Mouse (Mus musculus) lung, embryonic 15.5 days (tissue): ENCODE measurements around the gene Art4. TPM values are rescaled to one million over a fixed set of nuclear protein-coding genes. Genes with fewer than 3 reads are reported as not detected.

ENCODE experiments used
- ATAC-seq: fragments of 200-750 bp; cut with Nextera tagmentation; 2 replicates; pipeline ENCODE4 v1.8.0; 2017; ENCODE audit warnings: moderate number of reproducible peaks, borderline replicate concordance; ENCODE audit not compliant: low FRiP score, low TSS enrichment; ENCODE audit errors: extremely low read depth
- H3K27ac ChIP-seq: fragments of 300-500 bp; sonication (generic); 2 replicates; pipeline ENCODE4 v1.5.1; 2015; ENCODE audit warnings: moderate library complexity, mild to moderate bottlenecking, inconsistent platforms
- H3K27me3 ChIP-seq: fragments of 300-500 bp; sonication (generic); 2 replicates; pipeline ENCODE4 v1.6.1; 2015; ENCODE audit warnings: inconsistent platforms
- H3K36me3 ChIP-seq: fragments of 300-500 bp; sonication (generic); 2 replicates; pipeline ENCODE4 v1.6.1; 2015; ENCODE audit warnings: inconsistent platforms
- H3K4me1 ChIP-seq: fragments of 300-500 bp; sonication (generic); 2 replicates; pipeline ENCODE4 v1.6.1; 2015; ENCODE audit warnings: inconsistent platforms
- H3K4me2 ChIP-seq: fragments of 300-500 bp; sonication (generic); 2 replicates; pipeline ENCODE4 v1.6.1; 2015; ENCODE audit warnings: inconsistent platforms, mild to moderate bottlenecking, moderate library complexity
- H3K4me3 ChIP-seq: fragments of 300-500 bp; sonication (generic); 2 replicates; pipeline ENCODE4 v1.5.1; 2015; ENCODE audit warnings: mild to moderate bottlenecking, inconsistent platforms
- H3K9ac ChIP-seq: fragments of 300-500 bp; sonication (generic); 2 replicates; pipeline ENCODE4 v1.6.1; 2015; ENCODE audit warnings: inconsistent platforms
- H3K9me3 ChIP-seq: fragments of 300-500 bp; sonication (generic); 2 replicates; pipeline ENCODE4 v1.6.1; 2016; ENCODE audit warnings: inconsistent platforms
- WGBS: fragments of 180-500 bp; shearing (Covaris S2); methylation state at CpG from one replicate; pipeline ENCODE4 v1.1.7; 2015; 5-methylcytosine and 5-hydroxymethylcytosine counted together
- polyA plus RNA-seq: library from polyadenylated mRNA; unstranded; fragments of >200 nt; fragmentation: Nextera tagmentation; extraction: Ambion mirVana; gene quantifications from 2 replicates; pipeline ENCODE4 v1.2.1, GENCODE M21; 2015

The Art4 gene
- polyA plus RNA-seq, result 6.6 and 7.1 TPM in 2 replicates

DNA sequence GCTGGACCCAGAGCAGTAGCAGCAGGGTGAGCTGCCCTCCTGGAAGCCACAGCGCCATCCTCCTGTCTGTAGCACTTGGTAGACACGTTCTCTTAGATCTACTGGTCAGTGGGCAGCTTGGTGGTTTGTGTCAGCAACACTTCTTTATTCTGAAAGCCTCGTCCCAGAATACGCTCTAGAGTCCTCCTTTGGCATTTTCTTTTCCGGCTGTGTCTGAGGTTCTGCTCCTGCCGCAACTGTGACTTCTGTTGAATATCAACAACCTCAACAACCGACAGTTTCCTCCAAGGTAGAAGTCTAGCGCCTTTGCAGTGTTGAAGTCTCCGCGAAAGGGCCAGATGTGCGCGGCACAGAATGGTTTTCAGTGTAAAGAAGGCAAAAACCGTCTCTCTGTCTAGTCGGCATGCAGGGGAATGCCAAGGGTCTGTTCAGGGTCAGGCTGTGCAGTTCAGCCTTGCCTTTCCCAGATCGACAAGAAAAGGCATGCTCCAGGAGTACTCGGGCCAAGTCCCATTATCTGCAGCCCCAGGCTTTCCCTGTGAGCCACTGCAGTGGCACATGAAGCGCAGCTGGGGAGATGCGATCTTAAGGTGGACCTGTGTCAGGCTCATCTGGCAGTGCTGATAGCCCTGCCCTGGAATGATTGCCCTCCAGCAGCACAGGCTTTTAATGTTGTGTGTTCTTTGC, at the start of gene Art4:
Gene Art4, minus strand, starts transcription at position 548 of the 687 bp plus-strand sequence.
- WGBS, result 17% methylated on average over 18 of the region's 18 CpGs
- no peaks in the 10 kb centered on the region for H3K36me3 ChIP-seq
- H3K27ac ChIP-seq, result peak within 1 kb of the TSS; percentile 94
- H3K27me3 ChIP-seq, result no peaks in the 10 kb centered on the region
- peak; percentile 67 for ATAC-seq
- H3K4me3 ChIP-seq, result peak within 1 kb of the TSS; percentile 19
- no peaks in the 10 kb centered on the region for H3K9me3 ChIP-seq
- H3K4me2 ChIP-seq, result peak within 1 kb of the TSS; percentile 52
- no peak within 1 kb of the TSS; the same call in 1 of the 2 replicates for H3K9ac ChIP-seq
- H3K4me1 ChIP-seq, result peaks cover 49% of the 10 kb centered on the region

DNA sequence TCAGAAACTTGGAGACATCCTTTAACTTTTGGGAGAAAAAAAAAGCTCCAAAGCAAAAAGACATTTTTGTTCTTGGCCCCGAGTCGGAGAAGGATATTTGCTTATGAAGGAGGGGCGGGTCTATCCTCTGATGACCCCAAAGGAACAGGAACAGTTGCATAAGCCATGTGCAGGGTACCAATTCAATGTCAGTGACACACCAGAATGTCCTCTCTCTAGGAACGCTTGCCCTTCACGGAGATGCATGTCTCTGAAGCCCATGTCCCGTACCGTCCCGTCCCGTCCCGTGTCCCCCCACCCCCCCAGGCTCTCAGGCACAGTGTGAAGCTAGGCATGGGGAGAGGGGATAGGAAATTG, 49.4 kb upstream of the Art4 start:
- Histone ChIP-seq H3K27me3 (no peaks in the 10 kb centered on the region), H3K4me2 (no peak overlapping the region), H3K4me1 (peaks cover 52% of the 10 kb centered on the region), H3K4me3 (no peak overlapping the region), H3K27ac (peak overlapping the region; percentile 53), H3K36me3 (no peaks in the 10 kb centered on the region), H3K9me3 (no peaks in the 10 kb centered on the region), H3K9ac (no peak overlapping the region)
- 63% methylated on average over 10 of the region's 10 CpGs for WGBS
- ATAC-seq, result peak; percentile 7; the same call in 1 of the 2 replicates

DNA sequence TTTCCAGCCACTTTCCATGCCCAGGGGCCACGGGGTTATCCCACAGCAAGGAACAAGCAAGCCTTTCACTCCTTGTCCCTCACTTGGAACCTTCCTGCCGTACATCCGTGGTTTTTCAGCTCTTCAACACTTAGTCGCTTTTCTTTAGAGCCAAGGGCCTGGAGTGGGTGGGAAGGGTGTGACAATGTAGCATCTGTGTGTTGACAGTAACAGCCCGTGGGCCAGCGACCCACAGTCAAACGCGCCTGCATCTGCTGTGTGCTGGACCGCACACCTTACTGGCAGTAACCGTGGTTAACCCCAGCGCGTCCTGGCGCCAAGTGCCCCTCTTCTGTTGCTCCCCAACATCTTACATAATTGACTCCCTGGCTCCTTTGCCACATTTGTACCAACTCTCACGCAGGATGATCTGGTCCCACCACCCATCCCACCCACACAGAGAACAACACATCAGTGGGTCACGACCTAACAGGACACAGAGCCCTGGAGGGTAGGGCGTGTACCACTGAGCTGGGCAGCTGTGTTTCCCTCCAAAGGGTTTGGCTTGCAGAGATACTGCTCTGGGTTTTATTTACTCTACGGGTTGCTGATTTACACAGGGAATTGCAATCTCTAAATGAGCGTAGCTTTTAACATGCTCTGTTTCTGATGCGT, 48.9 kb upstream of the Art4 start:
- H3K27ac ChIP-seq, result peak overlapping the region; percentile 53
- 58% methylated on average over 19 of the region's 19 CpGs for WGBS

DNA sequence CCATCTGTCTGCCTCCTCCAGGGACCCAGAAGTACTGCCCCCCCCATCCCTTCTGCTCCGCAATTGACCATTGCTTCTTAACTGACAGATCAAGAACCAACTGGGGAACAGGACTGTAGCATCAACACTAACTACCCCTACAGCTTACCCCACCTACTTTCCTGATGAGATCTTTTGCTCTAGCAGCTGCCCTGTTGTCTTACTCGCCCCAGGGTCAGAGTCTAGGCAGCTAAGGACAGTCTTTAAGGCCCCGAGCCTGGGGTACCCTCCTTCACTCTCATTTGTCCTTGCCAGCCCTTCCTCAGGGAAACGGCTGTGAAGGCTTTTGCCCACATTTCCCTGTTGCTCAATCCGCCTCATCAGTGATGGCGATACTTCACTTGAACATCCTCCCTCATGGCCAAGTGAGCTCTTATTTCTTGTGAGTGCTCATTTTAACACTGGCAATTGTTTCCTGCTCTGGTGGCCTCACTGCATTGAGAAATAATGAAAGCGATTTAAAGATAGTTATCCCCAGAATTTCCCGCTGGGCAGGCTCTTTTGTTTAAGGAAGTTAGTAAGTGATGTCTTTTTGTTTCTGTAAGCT, 46.4 kb upstream of the Art4 start:
- Histone ChIP-seq H3K27me3 (no peaks in the 10 kb centered on the region), H3K4me3 (no peak overlapping the region), H3K36me3 (no peaks in the 10 kb centered on the region), H3K27ac (peak overlapping the region; percentile 69), H3K9me3 (no peaks in the 10 kb centered on the region), H3K4me1 (peaks cover 38% of the 10 kb centered on the region), H3K9ac (no peak overlapping the region), H3K4me2 (no peak overlapping the region)
- no peak for ATAC-seq
- WGBS, result 46% methylated on average over 8 of the region's 8 CpGs

More for the DNA sequence above, 48.9 kb upstream of the Art4 start:
- ATAC-seq, result no peak
- H3K9me3 ChIP-seq, result no peaks in the 10 kb centered on the region
- H3K9ac ChIP-seq, result no peak overlapping the region
- H3K4me2 ChIP-seq, result no peak overlapping the region
- H3K36me3 ChIP-seq, result no peaks in the 10 kb centered on the region
- no peaks in the 10 kb centered on the region for H3K27me3 ChIP-seq
- H3K4me1 ChIP-seq, result peaks cover 48% of the 10 kb centered on the region
- no peak overlapping the region for H3K4me3 ChIP-seq

DNA sequence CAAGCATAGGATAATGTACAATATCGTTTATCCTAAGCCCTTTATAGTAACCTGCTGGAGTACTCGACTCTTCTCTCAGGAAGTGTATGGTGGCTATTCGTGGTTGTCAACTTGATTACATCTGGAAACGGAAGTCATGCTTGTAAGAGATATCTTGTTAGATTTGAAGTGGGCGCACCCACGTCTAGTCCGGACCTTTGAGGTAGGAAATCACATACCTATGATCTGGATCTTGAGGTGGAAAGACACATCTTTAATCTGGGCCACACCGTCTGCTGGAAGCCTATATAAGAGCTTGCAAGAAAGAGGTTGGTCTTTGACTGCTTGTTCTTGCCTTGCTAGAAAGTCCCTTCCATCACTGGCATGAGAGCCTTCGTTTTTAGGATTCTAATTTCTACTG, 45.0 kb upstream of the Art4 start:
- Histone ChIP-seq H3K27ac (no peak overlapping the region), H3K4me3 (no peak overlapping the region), H3K9ac (no peak overlapping the region), H3K4me1 (peaks cover 46% of the 10 kb centered on the region), H3K36me3 (no peaks in the 10 kb centered on the region), H3K9me3 (no peaks in the 10 kb centered on the region), H3K27me3 (no peaks in the 10 kb centered on the region), H3K4me2 (no peak overlapping the region)
- 86% methylated on average over 9 of the region's 9 CpGs for WGBS
- ATAC-seq, result no peak

DNA sequence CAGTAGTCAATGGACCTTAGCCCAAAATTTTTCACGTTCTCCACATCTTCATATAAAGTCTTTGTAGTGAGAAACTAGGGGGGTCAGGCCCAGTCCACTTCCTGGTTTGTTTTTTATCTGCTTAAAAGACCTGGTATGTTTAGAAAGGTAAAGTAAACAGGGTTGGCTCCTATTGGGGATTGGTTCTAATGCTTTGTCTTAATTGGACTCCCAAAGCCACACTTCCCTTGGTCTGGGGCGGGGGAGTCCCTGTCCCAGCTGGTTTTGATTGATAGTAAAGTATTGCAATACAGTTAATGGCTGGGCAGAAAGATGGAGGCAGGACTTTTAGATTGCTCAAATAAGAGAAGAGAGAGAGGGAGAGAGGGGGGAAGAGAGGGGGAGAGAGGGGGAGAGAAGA, 43.5 kb upstream of the Art4 start:
- Histone ChIP-seq H3K27ac (0 out of 2 replicates have a peak overlapping the region, but pooled peaks have one; percentile 6), H3K27me3 (no peaks in the 10 kb centered on the region), H3K9me3 (no peaks in the 10 kb centered on the region), H3K4me1 (peaks cover 43% of the 10 kb centered on the region), H3K9ac (no peak overlapping the region), H3K36me3 (no peaks in the 10 kb centered on the region), H3K4me2 (no peak overlapping the region), H3K4me3 (no peak overlapping the region)
- ATAC-seq, result no peak
- WGBS, result 59% methylated on average over 2 of the region's 2 CpGs

DNA sequence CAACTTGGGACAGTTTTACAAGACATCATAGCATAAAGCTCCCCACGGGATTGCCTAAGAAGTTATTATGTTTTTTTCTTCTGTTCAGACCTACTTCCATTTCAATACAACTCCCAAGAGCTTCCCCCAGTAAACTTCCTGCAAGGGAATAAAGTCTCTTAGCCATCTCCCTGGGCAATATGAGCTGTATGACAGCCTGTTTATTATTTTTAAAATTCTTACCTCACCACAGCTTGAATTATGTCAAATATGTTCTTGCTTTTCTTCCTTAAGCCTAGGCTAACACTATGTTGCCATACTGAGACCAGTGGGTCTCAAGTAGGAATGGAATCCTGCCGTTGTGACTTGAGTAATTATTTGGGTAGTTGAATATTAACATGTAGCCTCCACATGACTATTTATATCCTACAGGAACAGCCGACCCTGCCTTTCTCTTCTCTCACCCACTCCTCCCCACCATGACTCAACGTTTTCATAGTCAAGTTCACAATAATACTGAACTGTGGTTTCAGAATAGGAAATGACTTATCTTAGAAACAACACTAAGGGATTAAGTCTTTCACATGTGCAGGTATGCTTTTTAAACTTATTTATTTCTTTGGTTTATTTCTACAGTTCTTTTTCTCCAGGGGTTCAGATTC, 43.0 kb upstream of the Art4 start:
- Histone ChIP-seq H3K9me3 (no peaks in the 10 kb centered on the region), H3K4me3 (no peak overlapping the region), H3K27ac (0 out of 2 replicates have a peak overlapping the region, but pooled peaks have one; percentile 15), H3K27me3 (no peaks in the 10 kb centered on the region), H3K4me2 (no peak overlapping the region), H3K4me1 (peaks cover 42% of the 10 kb centered on the region), H3K36me3 (no peaks in the 10 kb centered on the region), H3K9ac (no peak overlapping the region)
- 31% methylated on average over 4 of the region's 4 CpGs for WGBS
- no peak for ATAC-seq

DNA sequence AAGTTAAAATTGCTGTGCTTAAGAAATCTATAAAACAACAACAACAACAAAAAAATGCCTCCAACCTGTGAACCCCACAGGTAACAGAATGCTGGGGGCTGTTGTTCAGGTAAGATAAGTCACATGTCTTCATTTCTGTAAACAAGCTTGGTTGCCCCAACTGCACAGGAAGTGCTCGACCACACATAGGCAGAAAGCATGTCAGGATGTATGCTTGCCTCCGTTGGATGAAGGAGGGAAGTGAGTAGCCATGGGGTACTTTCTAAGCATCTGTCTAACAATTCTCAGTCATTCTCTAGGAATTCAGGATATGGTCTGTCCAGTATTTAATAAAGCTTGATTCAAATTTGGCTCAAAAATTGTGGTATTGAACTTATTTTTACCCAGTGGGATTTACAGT, 41.4 kb upstream of the Art4 start:
- no peak for ATAC-seq

DNA sequence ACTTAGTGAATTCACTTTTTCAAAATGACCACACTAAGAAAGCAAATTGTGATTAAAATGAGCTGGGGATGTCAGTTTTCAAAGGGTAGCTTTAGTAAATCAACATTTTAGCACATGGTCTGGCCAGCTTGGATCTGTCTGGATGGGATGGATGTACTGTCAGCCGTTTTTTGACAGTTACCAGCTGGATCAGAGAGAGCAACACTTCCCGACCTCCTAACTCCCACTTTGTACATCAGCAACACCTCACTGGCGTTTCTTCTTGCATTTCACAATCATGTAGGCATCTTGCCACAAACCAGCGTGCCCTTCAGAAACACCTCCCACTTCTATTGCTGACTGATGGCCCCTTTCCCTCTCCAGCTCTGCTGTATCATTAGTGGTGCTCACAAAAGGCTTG, 40.7 kb upstream of the Art4 start:
- H3K9ac ChIP-seq, result no peak overlapping the region
- no peak overlapping the region for H3K4me2 ChIP-seq
- H3K36me3 ChIP-seq, result no peaks in the 10 kb centered on the region
- peak; percentile 95 for ATAC-seq
- no peak overlapping the region for H3K4me3 ChIP-seq
- no peaks in the 10 kb centered on the region for H3K9me3 ChIP-seq
- no peaks in the 10 kb centered on the region for H3K27me3 ChIP-seq
- WGBS, result 33% methylated on average over 4 of the region's 4 CpGs
- H3K27ac ChIP-seq, result peak overlapping the region; percentile 94
- peaks cover 49% of the 10 kb centered on the region for H3K4me1 ChIP-seq

More for the DNA sequence above, 41.4 kb upstream of the Art4 start:
- Histone ChIP-seq H3K4me1 (peaks cover 51% of the 10 kb centered on the region), H3K36me3 (no peaks in the 10 kb centered on the region), H3K27me3 (no peaks in the 10 kb centered on the region), H3K9ac (no peak overlapping the region), H3K4me3 (no peak overlapping the region), H3K9me3 (no peaks in the 10 kb centered on the region), H3K4me2 (no peak overlapping the region), H3K27ac (peak overlapping the region; percentile 94)
- WGBS, result 27% methylated on average over 2 of the region's 2 CpGs

DNA sequence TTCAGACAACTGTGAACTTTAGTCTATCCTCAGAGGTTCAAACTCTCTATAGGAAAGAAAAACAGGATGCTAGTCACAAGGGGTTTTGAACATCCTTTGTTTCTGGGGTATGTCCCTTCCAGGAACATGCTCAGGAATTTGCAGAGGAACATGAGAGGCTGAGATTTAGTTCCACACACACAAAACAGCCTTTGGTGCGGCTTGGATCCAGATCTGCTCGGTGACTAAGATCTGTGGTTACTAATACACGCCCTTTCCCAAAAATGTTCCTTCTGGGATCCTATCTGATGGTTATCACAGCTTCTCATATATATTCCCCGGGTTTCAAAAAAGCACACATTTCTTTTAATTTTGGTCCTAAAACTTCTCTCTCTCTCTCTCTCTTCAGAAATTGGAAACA, 40.3 kb upstream of the Art4 start:
- Histone ChIP-seq H3K27ac (peak overlapping the region; percentile 94), H3K9me3 (no peaks in the 10 kb centered on the region), H3K4me3 (no peak overlapping the region), H3K27me3 (no peaks in the 10 kb centered on the region), H3K4me1 (peaks cover 49% of the 10 kb centered on the region), H3K36me3 (no peaks in the 10 kb centered on the region), H3K4me2 (no peak overlapping the region; the same call in 1 of the 2 replicates), H3K9ac (no peak overlapping the region)
- WGBS, result 35% methylated on average over 4 of the region's 4 CpGs
- peak; percentile 29; the same call in 1 of the 2 replicates for ATAC-seq

DNA sequence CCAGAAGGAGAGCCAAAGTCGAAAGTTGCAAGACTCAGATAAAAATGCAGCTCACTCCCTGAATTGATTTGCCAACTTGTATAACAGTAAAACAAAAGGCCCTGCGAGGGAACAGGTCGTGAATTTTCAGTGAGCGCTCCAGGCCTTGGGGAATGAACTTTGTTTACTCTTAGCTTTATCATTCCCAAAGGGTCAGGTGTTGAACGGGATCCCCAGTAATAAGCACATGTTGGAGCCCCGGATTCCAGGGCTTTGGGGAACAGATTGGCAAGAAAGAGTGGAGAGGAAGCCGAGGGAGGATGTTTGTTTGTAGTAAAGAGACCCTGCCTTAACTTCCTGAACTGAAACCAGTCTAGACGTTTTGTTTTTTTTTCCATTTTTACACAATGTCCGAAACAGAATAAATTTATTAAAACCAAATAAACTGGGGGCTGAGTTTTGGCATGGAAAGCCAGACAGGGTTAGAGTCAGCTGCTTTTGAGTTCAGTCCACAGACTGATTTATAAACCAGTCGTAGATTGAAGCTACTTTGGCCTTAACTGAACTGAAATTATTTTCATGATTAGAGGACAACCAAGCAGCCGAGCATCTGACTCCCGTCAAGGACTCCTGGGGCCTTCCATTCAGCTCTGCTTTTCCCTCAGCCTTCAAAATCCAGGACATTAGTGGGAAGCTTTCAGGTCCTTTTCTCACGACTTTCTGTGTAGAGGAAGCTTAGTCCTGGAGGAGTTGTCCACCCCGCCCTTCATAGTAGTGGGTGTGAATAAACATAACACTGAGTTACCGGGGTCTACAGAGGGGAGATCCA, 37.2 kb upstream of the Art4 start:
- no peaks in the 10 kb centered on the region for H3K9me3 ChIP-seq
- no peak overlapping the region for H3K9ac ChIP-seq
- no peak overlapping the region for H3K4me2 ChIP-seq
- no peak for ATAC-seq
- no peaks in the 10 kb centered on the region for H3K36me3 ChIP-seq
- no peak overlapping the region for H3K4me3 ChIP-seq
- peak overlapping the region; percentile 90 for H3K27ac ChIP-seq
- 25% methylated on average over 15 of the region's 15 CpGs for WGBS
- no peaks in the 10 kb centered on the region for H3K27me3 ChIP-seq
- peaks cover 45% of the 10 kb centered on the region for H3K4me1 ChIP-seq
